Mouse (Mus musculus): ENCODE results near the gene Nlrp1b. TPM values are rescaled to one million over a fixed set of nuclear protein-coding genes. Genes with fewer than 3 reads are reported as not detected.

The Nlrp1b gene
- total and polyA plus RNA-seq, 2 experiments from 2014 or later = not detected

GRCm38 (mm10) chr11:71107128-71107527 lies 123.4 kb downstream of the Nlrp1b start:
- Histone ChIP-seq H3K27me3 (ENCODE audit: insufficient read depth, low read length) (no peaks in the 10 kb centered on the region), H3K4me3 (ENCODE audit: low read depth, low read length) (no peak overlapping the region), H3K4me1 (ENCODE audit: insufficient read depth, low read length) (no peaks in the 10 kb centered on the region), H3K9ac (replicated peaks; ENCODE audit: low read length, poor library complexity, severe bottlenecking) (no peak overlapping the region), H3K4me2 (ENCODE audit: low read depth, low read length, poor library complexity, severe bottlenecking) (no peak overlapping the region), H3K9me3 (ENCODE audit: low read length) (no peaks in the 10 kb centered on the region), H3K36me3 (ENCODE audit: insufficient read depth, low read length) (no peaks in the 10 kb centered on the region), H3K27ac (ENCODE audit: low read depth, low read length) (no peak overlapping the region)
- DNase-seq (ENCODE audit: low spot score) (no peak), ATAC-seq (ENCODE audit: low FRiP score) (no peak)
- 78% methylated on average over 2 of the region's 2 CpGs for WGBS
- TF ChIP-seq CTCF (IDR thresholded peaks at IDR 0.05) = no peak

GRCm38 (mm10) chr11:71106261-71107021 lies 124.1 kb downstream of the Nlrp1b start:
- Histone ChIP-seq H3K4me2 (ENCODE audit: low read depth, low read length, poor library complexity, severe bottlenecking) (no peak overlapping the region), H3K4me3 (ENCODE audit: low read depth, low read length) (no peak overlapping the region), H3K9me3 (ENCODE audit: low read length) (no peaks in the 10 kb centered on the region), H3K9ac (replicated peaks; ENCODE audit: low read length, poor library complexity, severe bottlenecking) (no peak overlapping the region), H3K36me3 (ENCODE audit: insufficient read depth, low read length) (no peaks in the 10 kb centered on the region), H3K27ac (ENCODE audit: low read depth, low read length) (no peak overlapping the region), H3K4me1 (ENCODE audit: insufficient read depth, low read length) (no peaks in the 10 kb centered on the region), H3K27me3 (ENCODE audit: insufficient read depth, low read length) (no peaks in the 10 kb centered on the region)
- no peak for ATAC-seq (ENCODE audit: low FRiP score)
- no peak for TF ChIP-seq CTCF (IDR thresholded peaks at IDR 0.05)
- DNase-seq (ENCODE audit: low spot score) = no peak

- no peaks in the 10 kb centered on the region for H3K4me1 ChIP-seq (ENCODE audit: insufficient read depth, low read length)
- H3K9ac ChIP-seq (replicated peaks; ENCODE audit: low read length, poor library complexity, severe bottlenecking) = no peak overlapping the region
- H3K27ac ChIP-seq (ENCODE audit: low read depth, low read length) = no peak overlapping the region
- TF ChIP-seq CTCF (IDR thresholded peaks at IDR 0.05) = no peak
- H3K27me3 ChIP-seq (ENCODE audit: insufficient read depth, low read length) = no peaks in the 10 kb centered on the region
- ATAC-seq (ENCODE audit: low FRiP score) (no peak), DNase-seq (ENCODE audit: low spot score) (no peak)
- H3K36me3 ChIP-seq (ENCODE audit: insufficient read depth, low read length) = no peaks in the 10 kb centered on the region
- H3K4me3 ChIP-seq (ENCODE audit: low read depth, low read length) = no peak overlapping the region
- no peak overlapping the region for H3K4me2 ChIP-seq (ENCODE audit: low read depth, low read length, poor library complexity, severe bottlenecking)
- no peaks in the 10 kb centered on the region for H3K9me3 ChIP-seq (ENCODE audit: low read length)
Observed at GRCm38 (mm10) chr11:71103931-71104330, 126.6 kb downstream of the Nlrp1b start.

Other genes starting within 250 kb of the Nlrp1b start
- gene C1qbp, start 247.7 kb downstream of the Nlrp1b start, total RNA-seq (2014; rRNA removed) = 21.9 and 33.2 TPM in 2 replicates
- 189 and 194 TPM in 2 replicates for gene C1qbp, start 247.7 kb downstream of the Nlrp1b start, polyA plus RNA-seq (2015; fragmentation: Nextera tagmentation; extraction: Ambion mirVana)
- 24.0 and 30.0 TPM in 2 replicates for gene Dhx33, start 226.3 kb downstream of the Nlrp1b start, total RNA-seq (2014; rRNA removed)
- gene Dhx33, start 226.3 kb downstream of the Nlrp1b start, polyA plus RNA-seq (2015; fragmentation: Nextera tagmentation; extraction: Ambion mirVana) = 8.6 and 10.1 TPM in 2 replicates
- 7.6 and 11.3 TPM in 2 replicates for gene Mis12, start 211.1 kb downstream of the Nlrp1b start, total RNA-seq (2014; rRNA removed)
- gene Mis12, start 211.1 kb downstream of the Nlrp1b start, polyA plus RNA-seq (2015; fragmentation: Nextera tagmentation; extraction: Ambion mirVana) = 12.7 and 13.1 TPM in 2 replicates
- 27.7 and 48.4 TPM in 2 replicates for gene Derl2, start 210.9 kb downstream of the Nlrp1b start, total RNA-seq (2014; rRNA removed)
- 24.0 and 26.1 TPM in 2 replicates for gene Derl2, start 210.9 kb downstream of the Nlrp1b start, polyA plus RNA-seq (2015; fragmentation: Nextera tagmentation; extraction: Ambion mirVana)
- gene 6330403K07Rik, start 197.2 kb downstream of the Nlrp1b start, total RNA-seq (2014; rRNA removed) = 743 and 785 TPM in 2 replicates
- gene 6330403K07Rik, start 197.2 kb downstream of the Nlrp1b start, polyA plus RNA-seq (2015; fragmentation: Nextera tagmentation; extraction: Ambion mirVana) = 854 and 864 TPM in 2 replicates
- gene Nlrp1a, start 86.0 kb downstream of the Nlrp1b start, total RNA-seq (2014; rRNA removed) = 0.11 TPM in 1 of 2 replicates, not detected in the other
- gene Nlrp1a, start 86.0 kb downstream of the Nlrp1b start, polyA plus RNA-seq (2015; fragmentation: Nextera tagmentation; extraction: Ambion mirVana) = 0.04 TPM in 1 of 2 replicates, not detected in the other